23 mouse cellular contexts compared by ENCODE assay signal in the genomic region with DNA sequence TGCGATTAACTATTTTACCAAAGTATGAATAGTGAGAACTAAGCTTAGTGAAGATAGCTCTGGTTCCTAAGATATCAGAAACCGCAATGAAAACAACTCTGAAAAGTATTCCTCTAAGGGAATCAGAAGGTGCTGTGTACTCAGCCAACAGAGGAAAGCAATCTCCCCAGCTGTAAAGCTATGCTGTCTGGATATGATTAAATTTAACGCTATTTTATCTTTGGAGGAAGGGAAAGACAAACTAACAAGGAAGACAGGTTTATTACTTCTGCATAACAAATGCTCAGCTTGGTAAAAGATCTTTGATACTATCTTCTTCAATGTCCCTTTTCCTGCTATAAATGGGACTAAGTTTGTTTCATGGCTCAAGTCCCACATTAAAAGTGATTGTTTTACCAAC.
DNase-seq lines count a peak whose midpoint lies in the region; ATAC-seq and TF ChIP-seq lines count a peak whose summit lies in the region.
"Had no signal": no experiment of that assay in that cellular context is flagged by ENCODE, and none has a peak within 500 bp of the region (broad histone marks: within the 10 kb centered on the region; RNA-seq: fewer than 3 reads in every experiment).

No protein-coding gene starts in this region.

- no peaks in the 10 kb centered on the region for H3K27me3 ChIP-seq in kidney, embryonic 15.5 days
- no peaks in the 10 kb centered on the region for H3K27me3 ChIP-seq in kidney, postnatal 0 days (ENCODE audit: insufficient read depth, low read length)
- H3K27me3 ChIP-seq: embryonic facial prominence, embryonic 12.5 days; embryonic facial prominence, embryonic 15.5 days; forebrain, embryonic 12.5 days had no signal

- H3K4me1 ChIP-seq in kidney, embryonic 15.5 days = no peaks in the 10 kb centered on the region
- H3K4me1 ChIP-seq in kidney, postnatal 0 days (replicated peaks; ENCODE audit: insufficient read depth, low read length) = no peaks in the 10 kb centered on the region
- H3K4me1 ChIP-seq: embryonic facial prominence, embryonic 12.5 days; embryonic facial prominence, embryonic 15.5 days; forebrain, embryonic 10.5 days; forebrain, embryonic 12.5 days had no signal

- 48% methylated on average over 3 of the region's 3 CpGs for WGBS in kidney, embryonic 15.5 days
- 41% methylated on average over 3 of the region's 3 CpGs for WGBS in kidney, postnatal 0 days

- H3K36me3 ChIP-seq in kidney, embryonic 15.5 days = no peaks in the 10 kb centered on the region
- no peaks in the 10 kb centered on the region for H3K36me3 ChIP-seq in kidney, postnatal 0 days (ENCODE audit: insufficient read depth, low read length)
- H3K36me3 ChIP-seq: embryonic facial prominence, embryonic 12.5 days; embryonic facial prominence, embryonic 15.5 days; forebrain, embryonic 10.5 days; forebrain, embryonic 12.5 days had no signal

- DNase-seq in frontal cortex, postnatal 36 days (ENCODE audit: low spot score in 2 of 2) = no peak
- DNase-seq in kidney, postnatal 36 days = no peak
- peak; percentile 69 for DNase-seq in kidney, postnatal 0 days (ENCODE audit: low spot score)
- no peak for DNase-seq in kidney, adult 11 months
- DNase-seq: adrenal gland, adult 2 months; adrenal gland, postnatal 10 days; adrenal gland, postnatal 25 days; cerebellum, adult 11 months; cerebellum, adult 18-20 months; cerebellum, adult 8-10 months; cerebellum, adult 9-11 months; cerebellum, postnatal 14 days; cerebellum, postnatal 36 days; embryo, embryonic 11 days had no signal

- peak; percentile 52 for ATAC-seq in frontal cortex, adult (ENCODE audit: low TSS enrichment)
- peak; percentile 60 for ATAC-seq in kidney, embryonic 15.5 days (replicated peaks; ENCODE audit: low FRiP score)
- ATAC-seq in kidney, postnatal 0 days (replicated peaks; ENCODE audit: low FRiP score, low read depth) = no peak
- ATAC-seq: forebrain, embryonic 14.5 days; forebrain, embryonic 16.5 days had no signal

- TF ChIP-seq CTCF in kidney, postnatal 0 days (IDR thresholded peaks at IDR 0.05; ENCODE audit: low read depth) = no peak

- H3K9me3 ChIP-seq in kidney, embryonic 15.5 days (replicated peaks) = no peaks in the 10 kb centered on the region
- no peaks in the 10 kb centered on the region for H3K9me3 ChIP-seq in kidney, postnatal 0 days (replicated peaks; ENCODE audit: low read length)
- H3K9me3 ChIP-seq: embryonic facial prominence, embryonic 12.5 days; embryonic facial prominence, embryonic 15.5 days; forebrain, embryonic 10.5 days; forebrain, embryonic 12.5 days had no signal

- no peak overlapping the region for H3K9ac ChIP-seq in kidney, embryonic 15.5 days
- no peak overlapping the region for H3K9ac ChIP-seq in kidney, postnatal 0 days (ENCODE audit: low read depth, low read length)
- H3K9ac ChIP-seq: embryonic facial prominence, embryonic 12.5 days; embryonic facial prominence, embryonic 15.5 days; forebrain, embryonic 12.5 days had no signal

- no peak overlapping the region for H3K4me2 ChIP-seq in kidney, embryonic 15.5 days
- H3K4me2 ChIP-seq in kidney, postnatal 0 days (ENCODE audit: low read length) = no peak overlapping the region
- H3K4me2 ChIP-seq: embryonic facial prominence, embryonic 12.5 days; embryonic facial prominence, embryonic 15.5 days; forebrain, embryonic 12.5 days had no signal

- peak overlapping the region; percentile 20; the same call in 1 of the 2 replicates for H3K27ac ChIP-seq in kidney, embryonic 15.5 days
- H3K27ac ChIP-seq in kidney, postnatal 0 days = no peak overlapping the region
- H3K27ac ChIP-seq: embryonic facial prominence, embryonic 12.5 days; embryonic facial prominence, embryonic 15.5 days; forebrain, embryonic 10.5 days; forebrain, embryonic 12.5 days had no signal

- no peak overlapping the region for H3K4me3 ChIP-seq in kidney, embryonic 15.5 days (replicated peaks)
- no peak overlapping the region for H3K4me3 ChIP-seq in kidney, postnatal 0 days (replicated peaks; ENCODE audit: low read depth, low read length)
- H3K4me3 ChIP-seq: embryonic facial prominence, embryonic 12.5 days; embryonic facial prominence, embryonic 15.5 days; erythroblast, embryonic 14.5 days; forebrain, embryonic 10.5 days; forebrain, embryonic 12.5 days had no signal
